Mouse (Mus musculus): Measurements from ENCODE around the gene Tnr. TPM values are rescaled to one million over a fixed set of nuclear protein-coding genes. Genes with fewer than 3 reads are reported as not detected.

Gene Tnr
- polyA plus RNA-seq, 1 experiment = not detected

- TF ChIP-seq CTCF (IDR thresholded peaks at IDR 0.05; ENCODE audit: insufficient read depth, low read depth, low read length) = no peak
- TF ChIP-seq POLR2A (IDR thresholded peaks at IDR 0.05; ENCODE audit: insufficient read depth, low read depth, low read length) = no peak
Measured at GRCm38 (mm10) chr1:159803711-159804110, 280.1 kb downstream of the Tnr start.

GRCm38 (mm10) chr1:159809493-159809892 lies 285.9 kb downstream of the Tnr start:
- H3K4me3 ChIP-seq (ENCODE audit: insufficient read depth, low read depth, low read length) = no peak overlapping the region
- H3K27ac ChIP-seq (ENCODE audit: insufficient read depth, low read depth, low read length) = no peak overlapping the region
- TF ChIP-seq POLR2A (IDR thresholded peaks at IDR 0.05; ENCODE audit: insufficient read depth, low read depth, low read length) (no peak), CTCF (IDR thresholded peaks at IDR 0.05; ENCODE audit: insufficient read depth, low read depth, low read length) (no peak)
- WGBS = 39% methylated on average over 3 of the region's 3 CpGs
- H3K4me1 ChIP-seq (ENCODE audit: control insufficient read depth, insufficient read depth, low read length) = no peaks in the 10 kb centered on the region

More at GRCm38 (mm10) chr1:159803711-159804110, 280.1 kb downstream of the Tnr start:
- Histone ChIP-seq H3K27ac (ENCODE audit: insufficient read depth, low read depth, low read length) (no peak overlapping the region), H3K4me1 (ENCODE audit: control insufficient read depth, insufficient read depth, low read length) (no peaks in the 10 kb centered on the region), H3K4me3 (ENCODE audit: insufficient read depth, low read depth, low read length) (no peak overlapping the region)

GRCm38 (mm10) chr1:159811805-159812204 lies 288.2 kb downstream of the Tnr start:
- Histone ChIP-seq H3K4me1 (ENCODE audit: control insufficient read depth, insufficient read depth, low read length) (no peaks in the 10 kb centered on the region; the same call in 1 of the 2 replicates), H3K27ac (ENCODE audit: insufficient read depth, low read depth, low read length) (no peak overlapping the region), H3K4me3 (ENCODE audit: insufficient read depth, low read depth, low read length) (no peak overlapping the region)
- TF ChIP-seq POLR2A (IDR thresholded peaks at IDR 0.05; ENCODE audit: insufficient read depth, low read depth, low read length) = no peak
- TF ChIP-seq CTCF (IDR thresholded peaks at IDR 0.05; ENCODE audit: insufficient read depth, low read depth, low read length) = no peak
- 96% methylated on average over 2 of the region's 2 CpGs for WGBS

GRCm38 (mm10) chr1:159812820-159813411 lies 289.3 kb downstream of the Tnr start:
- H3K4me1 ChIP-seq (ENCODE audit: control insufficient read depth, insufficient read depth, low read length) = no peaks in the 10 kb centered on the region; the same call in 1 of the 2 replicates
- TF ChIP-seq POLR2A (IDR thresholded peaks at IDR 0.05; ENCODE audit: insufficient read depth, low read depth, low read length) (no peak), CTCF (IDR thresholded peaks at IDR 0.05; ENCODE audit: insufficient read depth, low read depth, low read length) (no peak)
- no peak overlapping the region for H3K4me3 ChIP-seq (ENCODE audit: insufficient read depth, low read depth, low read length)
- no peak overlapping the region for H3K27ac ChIP-seq (ENCODE audit: insufficient read depth, low read depth, low read length)
- WGBS = 23% methylated on average over 8 of the region's 8 CpGs

GRCm38 (mm10) chr1:159814348-159814747 lies 290.8 kb downstream of the Tnr start:
- H3K4me3 ChIP-seq (ENCODE audit: insufficient read depth, low read depth, low read length) = no peak overlapping the region
- H3K27ac ChIP-seq (ENCODE audit: insufficient read depth, low read depth, low read length) = no peak overlapping the region
- TF ChIP-seq CTCF (IDR thresholded peaks at IDR 0.05; ENCODE audit: insufficient read depth, low read depth, low read length) (no peak), POLR2A (IDR thresholded peaks at IDR 0.05; ENCODE audit: insufficient read depth, low read depth, low read length) (no peak)
- 71% methylated on average over 3 of the region's 3 CpGs for WGBS
- no peaks in the 10 kb centered on the region; the same call in 1 of the 2 replicates for H3K4me1 ChIP-seq (ENCODE audit: control insufficient read depth, insufficient read depth, low read length)

- Histone ChIP-seq H3K4me1 (ENCODE audit: control insufficient read depth, insufficient read depth, low read length) (peaks cover 2% of the 10 kb centered on the region; the same call in 1 of the 2 replicates), H3K4me3 (ENCODE audit: insufficient read depth, low read depth, low read length) (no peak overlapping the region), H3K27ac (ENCODE audit: insufficient read depth, low read depth, low read length) (no peak overlapping the region)
- WGBS = 28% methylated on average over 8 of the region's 8 CpGs
- TF ChIP-seq POLR2A (IDR thresholded peaks at IDR 0.05; ENCODE audit: insufficient read depth, low read depth, low read length) = no peak
- no peak for TF ChIP-seq CTCF (IDR thresholded peaks at IDR 0.05; ENCODE audit: insufficient read depth, low read depth, low read length)
Measured at GRCm38 (mm10) chr1:159816614-159817371, 293.2 kb downstream of the Tnr start.

GRCm38 (mm10) chr1:159819511-159819910 lies 295.9 kb downstream of the Tnr start:
- peaks cover 4% of the 10 kb centered on the region; the same call in 1 of the 2 replicates for H3K4me1 ChIP-seq (ENCODE audit: control insufficient read depth, insufficient read depth, low read length)
- H3K4me3 ChIP-seq (ENCODE audit: insufficient read depth, low read depth, low read length) = no peak overlapping the region
- WGBS = 68% methylated on average over 3 of the region's 3 CpGs
- H3K27ac ChIP-seq (ENCODE audit: insufficient read depth, low read depth, low read length) = no peak overlapping the region
- TF ChIP-seq POLR2A (IDR thresholded peaks at IDR 0.05; ENCODE audit: insufficient read depth, low read depth, low read length) = no peak

- 30% methylated on average over 2 of the region's 2 CpGs for WGBS
- H3K27ac ChIP-seq (ENCODE audit: insufficient read depth, low read depth, low read length) = no peak overlapping the region
- TF ChIP-seq POLR2A (IDR thresholded peaks at IDR 0.05; ENCODE audit: insufficient read depth, low read depth, low read length) = no peak
- TF ChIP-seq CTCF (IDR thresholded peaks at IDR 0.05; ENCODE audit: insufficient read depth, low read depth, low read length) = no peak
Measured at GRCm38 (mm10) chr1:159822416-159822815, 298.8 kb downstream of the Tnr start.

GRCm38 (mm10) chr1:159828531-159828930 lies 305.0 kb downstream of the Tnr start:
- Histone ChIP-seq H3K4me3 (ENCODE audit: insufficient read depth, low read depth, low read length) (no peak overlapping the region), H3K27ac (ENCODE audit: insufficient read depth, low read depth, low read length) (no peak overlapping the region), H3K4me1 (ENCODE audit: control insufficient read depth, insufficient read depth, low read length) (peaks cover under 1% of the 10 kb centered on the region; the same call in 1 of the 2 replicates)
- no peak for TF ChIP-seq CTCF (IDR thresholded peaks at IDR 0.05; ENCODE audit: insufficient read depth, low read depth, low read length)
- no peak for TF ChIP-seq POLR2A (IDR thresholded peaks at IDR 0.05; ENCODE audit: insufficient read depth, low read depth, low read length)
- WGBS = 55% methylated on average over 2 of the region's 2 CpGs

More at GRCm38 (mm10) chr1:159822416-159822815, 298.8 kb downstream of the Tnr start:
- Histone ChIP-seq H3K4me1 (ENCODE audit: control insufficient read depth, insufficient read depth, low read length) (peaks cover 4% of the 10 kb centered on the region; the same call in 1 of the 2 replicates), H3K4me3 (ENCODE audit: insufficient read depth, low read depth, low read length) (no peak overlapping the region)
